Mouse (Mus musculus): ENCODE data around the gene Acr. TPM values are rescaled to one million over a fixed set of nuclear protein-coding genes. Genes with fewer than 3 reads are reported as not detected.

The Acr gene
- total RNA-seq (2015) (not detected in 2 replicates), total RNA-seq (2017) (not detected in 2 replicates)

- ATAC-seq (replicated peaks; ENCODE audit: poor library complexity): no peak
These were observed at the start of gene Acr for GRCm38 (mm10) chr15:89568114-89568513. Gene Acr, plus strand, starts transcription at chr15:89568326.

GRCm38 (mm10) chr15:89521951-89522350 lies 46.2 kb upstream of the Acr start:
- ATAC-seq (replicated peaks; ENCODE audit: poor library complexity): no peak

GRCm38 (mm10) chr15:89522566-89523282 lies 45.4 kb upstream of the Acr start:
- ATAC-seq (replicated peaks; ENCODE audit: poor library complexity): no peak

GRCm38 (mm10) chr15:89523283-89523832 lies 44.8 kb upstream of the Acr start:
- ATAC-seq (replicated peaks; ENCODE audit: poor library complexity): peak; percentile 18; the same call in 1 of the 2 replicates

GRCm38 (mm10) chr15:89524001-89524571 lies 44.0 kb upstream of the Acr start:
- no peak for ATAC-seq (replicated peaks; ENCODE audit: poor library complexity)

GRCm38 (mm10) chr15:89524611-89525415 lies 43.3 kb upstream of the Acr start:
- ATAC-seq (replicated peaks; ENCODE audit: poor library complexity): no peak

GRCm38 (mm10) chr15:89525464-89525863 lies 42.7 kb upstream of the Acr start:
- no peak for ATAC-seq (replicated peaks; ENCODE audit: poor library complexity)

GRCm38 (mm10) chr15:89525896-89526295 lies 42.2 kb upstream of the Acr start:
- ATAC-seq (replicated peaks; ENCODE audit: poor library complexity): no peak

- ATAC-seq (replicated peaks; ENCODE audit: poor library complexity): no peak
These were observed 41.3 kb upstream of the Acr start for GRCm38 (mm10) chr15:89526776-89527325.

- ATAC-seq (replicated peaks; ENCODE audit: poor library complexity): no peak
These were observed 40.7 kb upstream of the Acr start for GRCm38 (mm10) chr15:89527466-89527865.

- ATAC-seq (replicated peaks; ENCODE audit: poor library complexity): no peak
These were observed 39.8 kb upstream of the Acr start for GRCm38 (mm10) chr15:89528201-89528850.

GRCm38 (mm10) chr15:89528923-89529322 lies 39.2 kb upstream of the Acr start:
- no peak for ATAC-seq (replicated peaks; ENCODE audit: poor library complexity)

- peak; percentile 91 for ATAC-seq (replicated peaks; ENCODE audit: poor library complexity)
These were observed 37.8 kb upstream of the Acr start for GRCm38 (mm10) chr15:89530336-89530735.

GRCm38 (mm10) chr15:89531399-89531798 lies 36.7 kb upstream of the Acr start:
- no peak for ATAC-seq (replicated peaks; ENCODE audit: poor library complexity)

- no peak for ATAC-seq (replicated peaks; ENCODE audit: poor library complexity)
These were observed 35.9 kb upstream of the Acr start for GRCm38 (mm10) chr15:89532026-89532923.

GRCm38 (mm10) chr15:89532924-89533842 lies 34.9 kb upstream of the Acr start:
- ATAC-seq (replicated peaks; ENCODE audit: poor library complexity): no peak

GRCm38 (mm10) chr15:89533843-89534207 lies 34.3 kb upstream of the Acr start:
- ATAC-seq (replicated peaks; ENCODE audit: poor library complexity): no peak

- no peak for ATAC-seq (replicated peaks; ENCODE audit: poor library complexity)
These were observed 24.0 kb upstream of the Acr start for GRCm38 (mm10) chr15:89544171-89544570.

- no peak for ATAC-seq (replicated peaks; ENCODE audit: poor library complexity)
These were observed 20.8 kb upstream of the Acr start for GRCm38 (mm10) chr15:89547321-89547720.
